Mouse (Mus musculus) mouse embryonic stem cell (cell line): Measurements from ENCODE around the gene Dnase1.
"Not testable (repeated sequence)": the region's sequence is repeated elsewhere in the genome, so short reads cannot be mapped to it uniquely, and the experiment has no call there.

ENCODE experiments used
- in situ Hi-C, 2 experiments: fragments of 300-500 bp; cut with MboI; formaldehyde crosslinking; loops; 1 replicate in 1 of 2; 3 replicates in 1 of 2; pipeline ENCODE4 v1.14.3; 2019 to 2020; ENCODE audit warnings: low sequenced_read_pairs in 2 of 2, low pct_unique_long_range_greater_than_20kb in 1 of 2, mixed read lengths in 1 of 2; ENCODE audit not compliant: unreplicated experiment in 1 of 2

The Dnase1 gene

DNA sequence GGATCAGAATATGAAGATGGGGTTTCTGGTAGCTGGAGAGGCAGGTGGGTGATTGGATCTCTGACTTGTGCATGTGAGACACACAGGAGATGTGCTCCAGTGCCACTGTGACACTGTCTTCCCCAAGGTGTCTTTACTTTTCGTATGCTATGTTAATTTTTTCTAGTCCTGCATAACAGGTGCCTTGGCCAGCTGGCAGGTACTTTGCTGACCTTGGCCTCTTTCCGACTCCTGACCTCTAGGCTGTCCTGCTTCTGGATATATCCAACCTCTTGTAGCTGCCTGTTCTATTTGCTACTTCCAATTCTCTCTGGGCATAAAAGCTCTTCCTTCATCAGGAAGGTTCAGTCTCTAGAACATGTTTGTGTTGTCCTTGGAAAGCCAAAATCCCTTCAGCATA lies 1.2 kb upstream of the Dnase1 start:
- in situ Hi-C loops: no loop called here

DNA sequence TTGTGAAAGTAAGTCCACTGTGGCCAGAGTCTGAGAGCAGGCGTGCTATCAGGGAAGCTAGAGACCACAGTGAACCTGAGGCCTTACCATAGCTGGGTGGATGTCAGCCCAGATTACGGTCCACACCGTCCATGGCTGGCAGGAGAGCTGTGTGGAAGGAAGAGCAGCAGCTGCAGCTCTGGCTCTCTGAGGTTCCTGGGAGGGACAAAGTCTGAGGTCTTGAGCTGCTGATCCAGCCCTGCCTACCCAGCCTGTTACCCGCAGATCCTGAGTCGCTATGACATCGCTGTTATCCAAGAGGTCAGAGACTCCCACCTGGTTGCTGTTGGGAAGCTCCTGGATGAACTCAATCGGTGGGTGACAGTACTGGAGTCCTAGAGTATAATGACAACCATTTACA lies 948 bp downstream of the Dnase1 start:
- in situ Hi-C loops: no loop called here

DNA sequence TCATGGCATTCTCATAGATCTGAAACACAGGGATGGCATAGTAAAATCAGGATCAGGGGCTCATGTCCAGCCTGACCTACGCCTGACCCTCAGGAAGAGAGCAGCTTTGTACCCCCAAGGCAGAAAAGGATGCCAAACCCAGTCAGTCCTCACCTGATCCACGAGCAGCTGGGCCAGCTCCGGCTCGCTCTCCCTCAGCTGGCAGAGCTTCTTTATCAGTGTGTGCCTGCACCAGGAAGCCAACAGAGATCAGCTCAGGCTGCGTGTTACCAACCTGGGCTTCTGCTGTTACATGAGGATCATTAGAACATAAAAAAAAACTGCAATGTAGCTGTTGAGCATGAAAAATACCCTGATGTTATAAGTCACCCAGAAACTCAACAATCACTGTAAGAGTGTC lies 3.5 kb downstream of the Dnase1 start:
- in situ Hi-C loops: no loop called here

GRCm38 (mm10) chr16:4041646-4042045 lies 4.9 kb downstream of the Dnase1 start:
- in situ Hi-C loops: no loop called here

- in situ Hi-C loops: no loop called here
Observed at GRCm38 (mm10) chr16:4044093-4044492, 7.4 kb downstream of the Dnase1 start.

GRCm38 (mm10) chr16:4045524-4045923 lies 8.8 kb downstream of the Dnase1 start:
- in situ Hi-C loops: no loop called here

- in situ Hi-C loops: no loop called here
Observed at GRCm38 (mm10) chr16:4052601-4053000, 15.9 kb downstream of the Dnase1 start.

GRCm38 (mm10) chr16:4053811-4054210 lies 17.1 kb downstream of the Dnase1 start:
- in situ Hi-C loops: no loop called here

DNA sequence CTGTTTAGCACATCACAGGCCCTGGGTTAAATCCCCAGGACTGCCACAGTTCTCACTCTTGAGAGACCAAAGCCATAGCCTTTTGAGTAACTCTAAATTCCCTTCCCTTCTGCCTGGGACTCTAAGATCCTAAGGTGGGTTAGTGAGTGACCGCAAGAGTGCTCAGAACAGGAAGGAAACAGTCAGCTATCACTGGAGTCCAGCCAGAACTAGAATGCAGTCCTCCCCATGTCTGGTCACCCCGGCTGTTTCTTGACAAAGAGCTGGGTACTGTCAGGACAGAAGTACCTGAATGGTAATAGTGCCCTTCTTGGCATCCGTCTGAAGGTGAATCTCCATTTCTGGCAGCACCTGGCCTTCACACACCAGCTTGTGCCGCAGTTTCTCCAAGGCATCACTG lies 28.2 kb downstream of the Dnase1 start:
- in situ Hi-C loops: no loop called here

- in situ Hi-C loops: no loop called here
Observed at GRCm38 (mm10) chr16:4068588-4068987, 31.8 kb downstream of the Dnase1 start.

GRCm38 (mm10) chr16:4074297-4074696 lies 37.6 kb downstream of the Dnase1 start:
- in situ Hi-C loops: loop anchor here in 1 of 2 experiments (10.0 kb wide), 1 partner anchor 211 kb away; no protein-coding TSS in a partner anchor

- in situ Hi-C loops: loop anchor here in 1 of 2 experiments (10.0 kb wide), 1 partner anchor 210 kb away; no protein-coding TSS in a partner anchor
Observed at GRCm38 (mm10) chr16:4074836-4075235, 38.1 kb downstream of the Dnase1 start.

- in situ Hi-C loops: loop anchor here in 1 of 2 experiments (10.0 kb wide), 1 partner anchor 207 kb away; no protein-coding TSS in a partner anchor
Observed at GRCm38 (mm10) chr16:4077384-4078061, 40.8 kb downstream of the Dnase1 start, which contains the start of gene Trap1. Trap1 (minus strand) TSS chr16:4077827.

DNA sequence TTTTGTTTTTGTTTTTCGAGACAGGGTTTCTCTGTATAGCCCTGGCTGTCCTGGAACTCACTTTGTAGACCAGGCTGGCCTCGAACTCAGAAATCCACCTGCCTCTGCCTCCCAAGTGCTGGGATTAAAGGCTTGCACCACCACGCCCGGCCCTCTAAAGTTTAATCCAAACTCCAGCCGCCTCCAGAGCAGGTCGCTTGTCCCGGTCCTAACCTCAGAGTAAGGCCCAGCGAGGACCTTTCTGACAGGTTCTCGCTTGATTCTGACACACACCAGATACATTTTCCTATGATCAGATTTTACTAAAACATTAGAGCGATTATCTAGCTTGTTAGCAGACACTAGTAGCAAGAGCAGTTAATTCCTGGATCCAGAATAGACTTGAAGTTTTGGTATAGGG lies 41.6 kb downstream of the Dnase1 start:
- in situ Hi-C loops: loop anchor here in 1 of 2 experiments (10.0 kb wide), 1 partner anchor 206 kb away; no protein-coding TSS in a partner anchor

- in situ Hi-C loops: loop anchor here in 1 of 2 experiments (10.0 kb wide), 1 partner anchor 205 kb away; no protein-coding TSS in a partner anchor
Observed at GRCm38 (mm10) chr16:4079656-4080055, 42.9 kb downstream of the Dnase1 start.

GRCm38 (mm10) chr16:4080419-4080818 lies 43.7 kb downstream of the Dnase1 start:
- in situ Hi-C loops: not testable (repeated sequence)

- in situ Hi-C loops: no loop called here
Observed at GRCm38 (mm10) chr16:4085051-4085450, 48.3 kb downstream of the Dnase1 start.

- in situ Hi-C loops: no loop called here
Observed at GRCm38 (mm10) chr16:4085851-4086387, 49.2 kb downstream of the Dnase1 start.

DNA sequence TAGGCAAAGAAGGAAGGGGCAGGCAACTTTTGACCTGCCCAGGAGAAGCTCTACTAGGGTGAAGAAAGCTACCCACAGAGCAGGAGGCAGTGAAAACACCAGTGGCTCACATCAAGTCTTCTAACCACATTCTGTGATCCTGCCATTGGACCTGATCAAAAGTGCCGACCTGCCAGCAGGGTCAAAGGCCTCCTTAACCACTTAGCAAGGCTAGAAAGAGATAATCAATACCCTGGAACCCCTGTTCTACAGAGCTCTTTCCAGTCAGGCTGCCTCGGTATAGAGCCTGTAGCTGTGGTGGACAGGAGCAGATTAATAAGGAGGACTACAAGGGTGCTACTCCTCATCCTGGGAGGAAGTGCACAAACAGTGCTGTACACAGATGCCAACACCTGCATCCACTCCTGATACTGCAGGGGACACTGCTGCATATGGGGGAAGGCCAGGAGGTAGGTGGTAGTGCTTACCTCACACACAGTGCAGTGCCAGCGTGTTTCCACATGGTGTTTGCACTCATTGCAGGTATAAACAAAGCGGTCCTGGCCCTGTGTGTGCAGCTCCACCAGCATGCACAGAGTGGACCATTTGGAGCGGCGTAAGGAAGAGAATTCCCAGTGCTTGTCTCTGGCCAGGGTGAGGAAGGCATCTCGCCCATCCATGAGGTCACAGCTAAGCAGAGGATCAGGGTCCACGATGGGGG lies 50.6 kb downstream of the Dnase1 start:
- in situ Hi-C loops: no loop called here
